Mouse (Mus musculus) midbrain, embryonic 12.5 days (tissue): ENCODE data around the gene Sap30l. TPM values are rescaled to one million over a fixed set of nuclear protein-coding genes. Genes with fewer than 3 reads are reported as not detected.

Source experiments
- ATAC-seq: fragments of 200-750 bp; cut with Nextera tagmentation; 2 replicates; pipeline ENCODE4 v1.8.0; 2017; ENCODE audit warnings: low read depth, moderate TSS enrichment, moderate library complexity; ENCODE audit not compliant: low FRiP score
- H3K27ac ChIP-seq: fragments of 300-500 bp; sonication (generic); replicated peaks from 2 replicates; pipeline ENCODE4 v1.5.1; 2016; ENCODE audit warnings: mild to moderate bottlenecking
- H3K27me3 ChIP-seq: fragments of 300-500 bp; sonication (generic); 2 replicates; pipeline ENCODE4 v1.6.1; 2016; ENCODE audit warnings: mild to moderate bottlenecking
- H3K36me3 ChIP-seq: fragments of 300-500 bp; sonication (generic); 2 replicates; pipeline ENCODE4 v1.6.1; 2016
- H3K4me1 ChIP-seq: fragments of 300-500 bp; sonication (generic); 2 replicates; pipeline ENCODE4 v1.6.1; 2016
- H3K4me2 ChIP-seq: fragments of 300-500 bp; sonication (generic); replicated peaks from 2 replicates; pipeline ENCODE4 v1.6.1; 2016; ENCODE audit warnings: mild to moderate bottlenecking, moderate library complexity
- H3K4me3 ChIP-seq: fragments of 300-500 bp; sonication (generic); 2 replicates; pipeline ENCODE4 v1.5.1; 2016; ENCODE audit warnings: mild to moderate bottlenecking
- H3K9ac ChIP-seq: fragments of 300-500 bp; sonication (generic); replicated peaks from 2 replicates; pipeline ENCODE4 v1.6.1; 2016; ENCODE audit warnings: mild to moderate bottlenecking, moderate library complexity
- H3K9me3 ChIP-seq: fragments of 300-500 bp; sonication (generic); 2 replicates; pipeline ENCODE4 v1.6.1; 2016; ENCODE audit warnings: mild to moderate bottlenecking
- WGBS: fragments of 180-500 bp; shearing (Covaris S2); methylation state at CpG from one replicate; pipeline ENCODE4 v1.1.7; 2016; 5-methylcytosine and 5-hydroxymethylcytosine counted together
- polyA plus RNA-seq: library from polyadenylated mRNA; unstranded; fragments of >200 nt; fragmentation: Nextera tagmentation; extraction: Ambion mirVana; gene quantifications from 2 replicates; pipeline ENCODE4 v1.2.1, GENCODE M21; 2016

Sap30l gene
- polyA plus RNA-seq, 1 experiment from 2014 or later = 16.7 TPM

DNA sequence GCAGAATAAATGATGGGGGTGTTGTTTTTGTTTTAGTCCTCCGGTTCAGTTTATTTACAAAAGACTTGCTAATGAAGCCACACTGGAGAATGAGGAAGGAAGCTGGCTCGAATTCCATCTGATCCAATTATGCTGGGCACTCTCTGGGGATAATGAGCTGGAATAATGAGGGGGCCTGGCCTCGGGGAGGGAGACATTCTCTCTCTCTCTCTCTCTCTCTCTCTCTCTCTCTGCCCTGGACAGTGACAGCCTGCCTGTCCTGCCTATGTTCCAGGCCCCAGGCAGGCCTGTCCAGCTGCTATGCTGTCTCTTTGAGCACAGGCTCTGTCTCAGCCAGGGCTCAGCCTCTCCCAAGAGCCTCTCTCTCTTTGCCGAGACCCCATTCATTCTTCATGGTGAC is 27.5 kb upstream of the Sap30l start:
- no peak overlapping the region for H3K4me3 ChIP-seq
- H3K36me3 ChIP-seq = no peaks in the 10 kb centered on the region
- WGBS = 3% methylated on average over 4 of the region's 4 CpGs
- ATAC-seq = peak; percentile 77
- no peaks in the 10 kb centered on the region for H3K9me3 ChIP-seq
- peak overlapping the region; percentile 24; the same call in 1 of the 2 replicates for H3K9ac ChIP-seq
- peaks cover 38% of the 10 kb centered on the region for H3K27me3 ChIP-seq
- peak overlapping the region; percentile 79 for H3K27ac ChIP-seq
- H3K4me2 ChIP-seq = peak overlapping the region; percentile 27
- H3K4me1 ChIP-seq = peaks cover 30% of the 10 kb centered on the region

DNA sequence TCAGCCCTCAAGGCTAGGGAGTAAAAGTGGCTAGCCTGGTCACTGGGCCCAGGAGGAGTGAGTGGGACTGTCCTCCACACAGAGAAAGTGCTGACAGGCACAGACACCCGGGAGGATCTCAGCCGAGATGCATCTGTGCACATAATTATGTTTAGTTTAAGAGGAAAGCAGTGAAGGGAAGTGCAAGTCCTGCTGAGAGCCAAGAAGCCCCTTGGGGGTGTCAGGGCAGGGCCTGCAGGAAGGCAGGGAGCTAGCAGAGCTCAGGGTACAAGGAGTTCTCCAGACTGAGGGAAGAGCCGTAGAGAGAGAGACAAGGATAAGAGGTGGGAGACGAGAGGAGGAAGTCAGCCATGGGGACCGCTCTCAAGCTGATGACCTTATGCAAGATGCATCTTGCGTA is 25.6 kb upstream of the Sap30l start:
- no peak overlapping the region for H3K4me2 ChIP-seq
- H3K9me3 ChIP-seq = no peaks in the 10 kb centered on the region
- WGBS = 81% methylated on average over 6 of the region's 6 CpGs
- no peak overlapping the region for H3K4me3 ChIP-seq
- no peak overlapping the region for H3K27ac ChIP-seq
- H3K4me1 ChIP-seq = peaks cover 30% of the 10 kb centered on the region
- H3K36me3 ChIP-seq = no peaks in the 10 kb centered on the region
- H3K27me3 ChIP-seq = peaks cover 35% of the 10 kb centered on the region
- H3K9ac ChIP-seq = no peak overlapping the region
- no peak for ATAC-seq

DNA sequence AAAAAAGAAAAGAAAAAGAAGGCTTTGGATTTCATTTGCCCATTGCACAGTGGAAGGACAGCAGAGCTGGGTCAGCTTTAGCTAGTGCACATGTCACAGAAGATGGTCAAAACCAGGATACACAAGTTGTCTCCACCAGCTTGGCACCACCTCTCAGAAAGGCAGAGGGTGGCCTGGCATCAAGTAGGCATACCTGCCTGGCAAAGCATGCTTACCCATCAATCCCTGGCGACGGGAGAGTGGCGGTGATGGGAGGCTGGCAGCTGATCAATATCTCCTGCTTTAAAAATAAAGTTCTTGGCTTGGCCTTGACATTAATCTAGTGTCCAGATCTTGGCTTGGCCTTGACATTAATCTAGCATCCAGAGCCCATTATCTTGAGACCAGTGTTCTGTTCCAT is 24.9 kb upstream of the Sap30l start:
- no peak overlapping the region for H3K27ac ChIP-seq
- H3K9me3 ChIP-seq = no peaks in the 10 kb centered on the region
- H3K4me3 ChIP-seq = no peak overlapping the region
- ATAC-seq = no peak
- 0 out of 2 replicates have a peak, but pooled peaks cover 3% of the 10 kb centered on the region for H3K36me3 ChIP-seq
- 93% methylated on average over 3 of the region's 3 CpGs for WGBS
- H3K9ac ChIP-seq = no peak overlapping the region
- H3K27me3 ChIP-seq = peaks cover 29% of the 10 kb centered on the region
- peaks cover 30% of the 10 kb centered on the region for H3K4me1 ChIP-seq
- no peak overlapping the region for H3K4me2 ChIP-seq

- H3K4me3 ChIP-seq = no peak overlapping the region
- H3K9ac ChIP-seq = no peak overlapping the region
- peaks cover 23% of the 10 kb centered on the region for H3K4me1 ChIP-seq
- H3K27ac ChIP-seq = no peak overlapping the region
- H3K9me3 ChIP-seq = no peaks in the 10 kb centered on the region
- 0 out of 2 replicates have a peak, but pooled peaks have one; percentile 25 for ATAC-seq
- H3K27me3 ChIP-seq = peaks cover 23% of the 10 kb centered on the region
- 20% methylated on average over 5 of the region's 5 CpGs for WGBS
- peaks cover 10% of the 10 kb centered on the region; the same call in 1 of the 2 replicates for H3K36me3 ChIP-seq
- H3K4me2 ChIP-seq = no peak overlapping the region
These were observed 23.1 kb upstream of the Sap30l start for GRCm38 (mm10) chr11:57778349-57778748.

DNA sequence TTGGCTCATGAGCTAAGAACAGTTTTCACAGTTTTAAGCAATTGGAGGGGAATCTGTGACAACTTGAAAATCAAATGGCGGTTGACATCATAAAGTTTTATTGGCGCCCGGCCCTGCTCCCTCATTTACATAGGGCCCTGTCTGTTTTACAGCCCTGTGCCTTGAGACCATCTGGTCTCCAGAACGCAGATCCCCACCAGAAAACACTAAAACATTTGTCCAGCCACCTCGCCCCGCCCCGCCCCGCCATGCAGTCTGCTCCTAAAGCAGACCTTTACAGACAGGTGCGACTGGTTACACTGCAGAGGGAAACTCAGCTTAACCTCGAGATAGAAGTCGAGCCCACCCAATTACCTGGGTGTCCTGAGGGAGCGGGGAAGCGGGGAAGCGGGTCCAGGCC is 21.6 kb upstream of the Sap30l start:
- no peak overlapping the region for H3K4me3 ChIP-seq
- H3K4me2 ChIP-seq = no peak overlapping the region
- no peak overlapping the region for H3K27ac ChIP-seq
- peaks cover 10% of the 10 kb centered on the region; the same call in 1 of the 2 replicates for H3K36me3 ChIP-seq
- H3K9ac ChIP-seq = no peak overlapping the region
- ATAC-seq = no peak
- H3K27me3 ChIP-seq = peaks cover 23% of the 10 kb centered on the region
- H3K9me3 ChIP-seq = no peaks in the 10 kb centered on the region
- H3K4me1 ChIP-seq = peaks cover 10% of the 10 kb centered on the region; the same call in 1 of the 2 replicates
- WGBS = 91% methylated on average over 14 of the region's 14 CpGs

- Histone ChIP-seq H3K4me2 (no peak overlapping the region), H3K36me3 (peaks cover 4% of the 10 kb centered on the region; the same call in 1 of the 2 replicates), H3K27ac (peak overlapping the region; percentile 57), H3K9me3 (no peaks in the 10 kb centered on the region), H3K4me3 (no peak overlapping the region), H3K27me3 (peaks cover 4% of the 10 kb centered on the region), H3K9ac (no peak overlapping the region), H3K4me1 (peaks cover 22% of the 10 kb centered on the region; the same call in 1 of the 2 replicates)
- peak; percentile 54 for ATAC-seq
- WGBS = 25% methylated on average over 18 of the region's 18 CpGs
These were observed 14.6 kb upstream of the Sap30l start for GRCm38 (mm10) chr11:57786616-57787418.

- ATAC-seq = no peak
- Histone ChIP-seq H3K4me1 (peaks cover 22% of the 10 kb centered on the region; the same call in 1 of the 2 replicates), H3K27me3 (peaks cover 4% of the 10 kb centered on the region)
These were observed 13.5 kb upstream of the Sap30l start for GRCm38 (mm10) chr11:57787913-57788312.

GRCm38 (mm10) chr11:57790866-57791535 is 10.4 kb upstream of the Sap30l start:
- no peak overlapping the region for H3K9ac ChIP-seq
- H3K4me3 ChIP-seq = no peak overlapping the region
- peaks cover 2% of the 10 kb centered on the region; the same call in 1 of the 2 replicates for H3K27me3 ChIP-seq
- H3K4me2 ChIP-seq = no peak overlapping the region
- no peak overlapping the region for H3K27ac ChIP-seq
- H3K9me3 ChIP-seq = no peaks in the 10 kb centered on the region
- peaks cover 22% of the 10 kb centered on the region; the same call in 1 of the 2 replicates for H3K4me1 ChIP-seq
- no peak for ATAC-seq
- H3K36me3 ChIP-seq = no peaks in the 10 kb centered on the region
- WGBS = 29% methylated on average over 21 of the region's 21 CpGs

More at GRCm38 (mm10) chr11:57787913-57788312, 13.5 kb upstream of the Sap30l start:
- 44% methylated on average over 3 of the region's 3 CpGs for WGBS
- H3K27ac ChIP-seq = no peak overlapping the region
- H3K4me2 ChIP-seq = no peak overlapping the region
- H3K36me3 ChIP-seq = no peaks in the 10 kb centered on the region
- H3K4me3 ChIP-seq = no peak overlapping the region
- H3K9me3 ChIP-seq = no peaks in the 10 kb centered on the region
- no peak overlapping the region for H3K9ac ChIP-seq

DNA sequence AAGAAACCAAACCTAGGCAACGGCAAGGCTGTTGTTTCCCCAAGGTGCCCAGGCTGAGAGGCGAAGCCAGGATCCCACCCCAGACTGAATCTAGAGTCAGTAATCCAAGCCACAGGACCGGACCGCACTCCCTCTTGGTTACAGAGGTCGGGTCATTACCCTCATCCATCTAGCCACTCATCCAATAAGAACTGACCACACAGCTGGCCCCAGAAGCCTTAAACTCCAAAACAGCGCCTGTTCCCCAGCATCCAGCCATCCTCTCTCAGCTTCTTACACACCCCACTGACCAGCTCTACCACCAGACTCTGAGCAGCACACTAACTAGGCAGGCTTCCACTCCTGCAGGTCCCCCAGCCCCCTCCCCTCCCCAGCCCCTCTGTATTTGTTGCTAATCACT is 6.4 kb upstream of the Sap30l start:
- Histone ChIP-seq H3K4me3 (no peak overlapping the region), H3K27me3 (no peaks in the 10 kb centered on the region), H3K4me1 (peaks cover 8% of the 10 kb centered on the region), H3K4me2 (no peak overlapping the region), H3K9ac (no peak overlapping the region), H3K36me3 (no peaks in the 10 kb centered on the region), H3K9me3 (no peaks in the 10 kb centered on the region), H3K27ac (no peak overlapping the region)
- no peak for ATAC-seq
- WGBS = 49% methylated on average over 6 of the region's 6 CpGs

GRCm38 (mm10) chr11:57797828-57798227 is 3.6 kb upstream of the Sap30l start:
- H3K36me3 ChIP-seq = no peaks in the 10 kb centered on the region
- no peak for ATAC-seq
- whole genome bisulfite sequencing = 84% methylated on average over 9 of the region's 9 CpGs
- no peak overlapping the region for H3K27ac ChIP-seq
- no peak overlapping the region for H3K4me2 ChIP-seq
- H3K4me1 ChIP-seq = peaks cover 17% of the 10 kb centered on the region
- no peaks in the 10 kb centered on the region for H3K9me3 ChIP-seq
- H3K4me3 ChIP-seq = no peak overlapping the region
- no peaks in the 10 kb centered on the region for H3K27me3 ChIP-seq
- no peak overlapping the region for H3K9ac ChIP-seq

DNA sequence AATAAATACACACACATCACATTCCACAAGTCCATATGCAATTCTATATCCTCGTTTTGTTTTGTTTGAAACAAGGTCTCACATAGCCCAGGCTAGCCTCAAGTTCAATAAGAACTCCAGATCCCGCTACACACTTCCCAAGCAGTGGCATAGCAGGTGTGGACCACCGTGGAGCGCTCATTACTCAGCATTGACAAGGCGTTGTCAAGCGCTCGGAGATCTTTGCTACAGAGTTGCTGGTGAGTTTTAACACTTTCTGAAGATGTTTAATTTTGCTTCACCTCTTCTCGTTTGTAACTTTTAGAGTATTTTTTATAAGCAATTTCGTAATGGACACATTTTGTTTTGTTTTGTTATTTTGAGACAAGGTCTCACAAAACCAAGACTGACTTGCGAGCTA is 2.0 kb upstream of the Sap30l start:
- H3K4me1 ChIP-seq = peaks cover 30% of the 10 kb centered on the region
- H3K4me3 ChIP-seq = no peak overlapping the region
- no peaks in the 10 kb centered on the region for H3K9me3 ChIP-seq
- no peaks in the 10 kb centered on the region for H3K36me3 ChIP-seq
- ATAC-seq = no peak
- 86% methylated on average over 10 of the region's 10 CpGs for WGBS
- H3K4me2 ChIP-seq = no peak overlapping the region
- H3K27ac ChIP-seq = no peak overlapping the region
- peaks cover 3% of the 10 kb centered on the region; the same call in 1 of the 2 replicates for H3K27me3 ChIP-seq
- no peak overlapping the region for H3K9ac ChIP-seq
